Mouse (Mus musculus) neural tube, embryonic 14.5 days (tissue): ENCODE results near the gene Antxrl. TPM values are rescaled to one million over a fixed set of nuclear protein-coding genes. Genes with fewer than 3 reads are reported as not detected.
A peak's percentile ranks its signal among the peaks of the same experiment; 100 is the strongest.

Experiments used
- ATAC-seq: fragments of 200-750 bp; cut with Nextera tagmentation; 2 replicates; pipeline ENCODE4 v1.8.0; 2017; ENCODE audit warnings: low read depth, mild to moderate bottlenecking, moderate TSS enrichment, moderate library complexity
- H3K27ac ChIP-seq: fragments of 300-500 bp; sonication (generic); 2 replicates; pipeline ENCODE4 v1.5.1; 2014; ENCODE audit warnings: low read depth, mild to moderate bottlenecking, control low read depth, low read length, moderate library complexity, mixed read lengths
- H3K27me3 ChIP-seq: fragments of 300-500 bp; sonication (generic); 2 replicates; pipeline ENCODE4 v1.6.1; 2014; ENCODE audit warnings: low read length; ENCODE audit not compliant: control insufficient read depth, insufficient read depth
- H3K36me3 ChIP-seq: fragments of 300-500 bp; sonication (generic); 2 replicates; pipeline ENCODE4 v1.6.1; 2014; ENCODE audit warnings: low read length, mixed read lengths; ENCODE audit not compliant: control insufficient read depth, insufficient read depth
- H3K4me1 ChIP-seq: fragments of 300-500 bp; sonication (generic); 2 replicates; pipeline ENCODE4 v1.6.1; 2014; ENCODE audit warnings: low read length; ENCODE audit not compliant: control insufficient read depth, insufficient read depth
- H3K4me2 ChIP-seq: fragments of 300-500 bp; sonication (generic); 2 replicates; pipeline ENCODE4 v1.6.1; 2014; ENCODE audit warnings: mild to moderate bottlenecking, low read depth, low read length, control low read depth
- H3K4me3 ChIP-seq: fragments of 300-500 bp; sonication (generic); 2 replicates; pipeline ENCODE4 v1.5.1; 2014; ENCODE audit warnings: low read depth, low read length, control low read depth, mixed read lengths
- H3K9ac ChIP-seq: fragments of 300-500 bp; sonication (generic); replicated peaks from 2 replicates; pipeline ENCODE4 v1.6.1; 2014; ENCODE audit warnings: low read depth, mild to moderate bottlenecking, control low read depth, low read length, mixed read lengths
- H3K9me3 ChIP-seq: fragments of 300-500 bp; sonication (generic); 2 replicates; pipeline ENCODE4 v1.6.1; 2016; ENCODE audit warnings: low read length; ENCODE audit not compliant: control insufficient read depth
- WGBS: fragments of 180-500 bp; shearing (Covaris S2); extraction: QIAGEN DNeasy Blood & Tissue Kit; methylation state at CpG from one replicate; pipeline ENCODE4 v1.1.7; 2014; 5-methylcytosine and 5-hydroxymethylcytosine counted together
- polyA plus RNA-seq: library from polyadenylated mRNA; unstranded; fragments of >200 nt; fragmentation: Nextera tagmentation; extraction: Ambion mirVana; gene quantifications from 2 replicates; pipeline ENCODE4 v1.2.1, GENCODE M21; 2014

Gene Antxrl
- polyA plus RNA-seq, 1 experiment from 2014 or later = not detected

DNA sequence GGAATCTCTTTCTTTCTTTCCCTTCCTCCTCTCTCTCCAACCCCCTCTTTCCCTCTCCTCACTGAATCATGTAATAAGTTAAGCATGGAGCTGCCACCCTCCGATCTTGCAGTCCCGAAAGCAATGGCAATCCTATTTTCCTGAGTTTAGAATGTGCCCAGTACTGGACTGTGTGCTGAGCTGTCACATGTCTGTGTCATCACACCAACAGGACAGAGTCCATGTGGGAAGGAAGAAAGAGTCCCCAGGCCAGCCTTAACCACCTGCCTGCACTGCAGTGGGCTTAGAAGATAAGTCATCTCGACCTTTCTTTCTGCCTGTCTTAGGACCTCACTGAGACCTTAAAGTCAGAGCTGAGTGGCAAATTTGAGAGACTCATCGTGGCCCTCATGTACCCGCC lies 39.0 kb downstream of the Antxrl start:
- Histone ChIP-seq H3K36me3 (no peaks in the 10 kb centered on the region), H3K4me2 (no peak overlapping the region), H3K9ac (no peak overlapping the region), H3K4me1 (no peaks in the 10 kb centered on the region), H3K27me3 (no peaks in the 10 kb centered on the region), H3K4me3 (no peak overlapping the region), H3K27ac (no peak overlapping the region), H3K9me3 (no peaks in the 10 kb centered on the region)
- ATAC-seq = no peak
- WGBS = 90% methylated on average over 5 of the region's 5 CpGs

GRCm38 (mm10) chr14:34092856-34093255 lies 40.3 kb downstream of the Antxrl start:
- Histone ChIP-seq H3K4me3 (no peak overlapping the region), H3K9me3 (no peaks in the 10 kb centered on the region), H3K9ac (no peak overlapping the region), H3K4me2 (no peak overlapping the region), H3K36me3 (no peaks in the 10 kb centered on the region), H3K27ac (no peak overlapping the region), H3K27me3 (no peaks in the 10 kb centered on the region), H3K4me1 (no peaks in the 10 kb centered on the region)
- no peak for ATAC-seq
- WGBS = 95% methylated on average over 1 of the region's 1 CpGs

- no peaks in the 10 kb centered on the region for H3K4me1 ChIP-seq
- H3K9me3 ChIP-seq = no peaks in the 10 kb centered on the region
- H3K27ac ChIP-seq = no peak overlapping the region
- 79% methylated on average over 5 of the region's 5 CpGs for WGBS
- ATAC-seq = no peak
- no peaks in the 10 kb centered on the region for H3K36me3 ChIP-seq
- no peaks in the 10 kb centered on the region for H3K27me3 ChIP-seq
- no peak overlapping the region for H3K9ac ChIP-seq
- no peak overlapping the region for H3K4me2 ChIP-seq
- H3K4me3 ChIP-seq = no peak overlapping the region
These were observed 43.7 kb downstream of the Antxrl start for GRCm38 (mm10) chr14:34096161-34096560.

DNA sequence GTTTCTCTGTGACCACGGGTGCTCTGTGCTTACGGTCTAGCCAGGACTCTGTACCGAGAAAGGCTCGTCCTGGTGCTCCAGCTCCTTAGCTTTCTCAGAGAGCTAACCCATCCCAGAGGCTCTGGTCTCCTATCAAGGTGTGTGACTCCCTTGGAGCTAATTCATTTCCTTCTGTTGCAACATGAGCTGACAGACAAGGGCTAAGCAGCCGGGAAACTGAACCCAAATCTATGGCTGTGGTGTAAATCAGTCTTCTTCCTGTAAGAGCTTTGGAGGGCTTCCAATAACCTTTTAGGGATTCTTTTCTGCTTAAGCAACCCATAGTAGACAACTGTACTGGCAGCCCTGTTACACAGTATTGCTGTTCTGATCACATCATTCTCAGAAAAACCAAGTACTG lies 50.1 kb downstream of the Antxrl start, which contains the start of gene A630023A22Rik:
A630023A22Rik (minus strand) TSS at position 154 of the 400 bp plus-strand sequence.
- Histone ChIP-seq H3K4me1 (no peaks in the 10 kb centered on the region), H3K9me3 (no peaks in the 10 kb centered on the region), H3K4me3 (no peak within 1 kb of the TSS), H3K36me3 (no peaks in the 10 kb centered on the region), H3K4me2 (no peak within 1 kb of the TSS), H3K27me3 (no peaks in the 10 kb centered on the region), H3K9ac (no peak within 1 kb of the TSS), H3K27ac (no peak within 1 kb of the TSS)
- no peak for ATAC-seq
- WGBS = 71% methylated on average over 5 of the region's 5 CpGs

- H3K9me3 ChIP-seq = no peaks in the 10 kb centered on the region
- H3K27ac ChIP-seq = no peak overlapping the region
- H3K9ac ChIP-seq = no peak overlapping the region
- H3K4me3 ChIP-seq = no peak overlapping the region
- H3K4me1 ChIP-seq = no peaks in the 10 kb centered on the region
- H3K4me2 ChIP-seq = no peak overlapping the region
- no peaks in the 10 kb centered on the region for H3K36me3 ChIP-seq
- ATAC-seq = no peak
- 83% methylated on average over 3 of the region's 3 CpGs for WGBS
- H3K27me3 ChIP-seq = no peaks in the 10 kb centered on the region
These were observed 51.3 kb downstream of the Antxrl start for GRCm38 (mm10) chr14:34103855-34104254.

GRCm38 (mm10) chr14:34104892-34105291 lies 52.4 kb downstream of the Antxrl start:
- Histone ChIP-seq H3K9ac (no peak overlapping the region), H3K4me1 (no peaks in the 10 kb centered on the region)
- 0 out of 2 replicates have a peak, but pooled peaks have one; percentile 51 for ATAC-seq

DNA sequence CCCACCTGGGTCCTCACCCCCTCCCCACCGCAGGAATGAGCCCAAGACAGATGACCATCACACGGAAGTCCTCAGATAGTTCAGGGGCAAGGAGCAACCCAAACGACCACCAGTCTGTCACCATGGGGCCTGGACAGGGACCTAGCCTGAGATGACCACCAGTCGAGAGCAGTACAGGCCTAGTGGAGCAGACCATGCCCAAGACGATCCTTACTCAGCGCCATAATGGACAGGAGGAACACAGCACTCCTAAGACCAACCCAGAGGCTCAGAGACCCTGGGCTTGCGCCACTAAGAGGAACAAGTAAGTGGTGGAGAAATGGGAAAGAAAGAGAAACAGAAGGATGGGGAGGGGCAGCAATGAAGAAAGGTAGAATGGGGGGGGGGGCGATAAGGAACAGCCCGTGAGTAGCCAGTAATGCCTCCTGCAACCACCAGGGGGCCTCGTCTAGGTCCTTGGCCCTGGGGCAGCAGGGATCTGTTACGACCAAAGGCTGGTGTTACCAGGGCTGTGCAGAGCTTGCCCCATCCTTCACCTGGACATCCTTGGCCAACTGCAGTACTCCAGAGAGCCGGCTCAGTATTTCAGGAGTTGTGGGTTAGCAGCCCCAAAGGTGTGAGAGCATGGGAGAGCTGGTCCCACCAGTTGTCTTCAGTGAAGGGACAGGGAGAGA lies 54.0 kb downstream of the Antxrl start:
- no peaks in the 10 kb centered on the region for H3K36me3 ChIP-seq
- ATAC-seq = no peak

More at GRCm38 (mm10) chr14:34104892-34105291, 52.4 kb downstream of the Antxrl start:
- WGBS = 24% methylated on average over 8 of the region's 8 CpGs
- Histone ChIP-seq H3K4me3 (no peak overlapping the region), H3K27ac (no peak overlapping the region), H3K4me2 (no peak overlapping the region), H3K9me3 (no peaks in the 10 kb centered on the region), H3K36me3 (no peaks in the 10 kb centered on the region), H3K27me3 (no peaks in the 10 kb centered on the region)

GRCm38 (mm10) chr14:34107594-34107993 lies 55.1 kb downstream of the Antxrl start:
- no peak overlapping the region for H3K4me3 ChIP-seq
- no peak overlapping the region for H3K4me2 ChIP-seq
- no peak overlapping the region for H3K27ac ChIP-seq
- H3K9me3 ChIP-seq = no peaks in the 10 kb centered on the region
- no peaks in the 10 kb centered on the region for H3K27me3 ChIP-seq
- H3K4me1 ChIP-seq = no peaks in the 10 kb centered on the region
- no peak overlapping the region for H3K9ac ChIP-seq
- 81% methylated on average over 4 of the region's 4 CpGs for WGBS
- no peaks in the 10 kb centered on the region for H3K36me3 ChIP-seq
- ATAC-seq = no peak

More for the DNA sequence above, 54.0 kb downstream of the Antxrl start:
- H3K9ac ChIP-seq = no peak overlapping the region
- H3K27me3 ChIP-seq = no peaks in the 10 kb centered on the region
- no peak overlapping the region for H3K27ac ChIP-seq
- WGBS = 63% methylated on average over 11 of the region's 12 CpGs
- no peaks in the 10 kb centered on the region for H3K4me1 ChIP-seq
- no peak overlapping the region for H3K4me3 ChIP-seq
- no peak overlapping the region for H3K4me2 ChIP-seq
- H3K9me3 ChIP-seq = no peaks in the 10 kb centered on the region

- no peaks in the 10 kb centered on the region for H3K9me3 ChIP-seq
- H3K27me3 ChIP-seq = no peaks in the 10 kb centered on the region
- H3K4me2 ChIP-seq = no peak overlapping the region
- H3K4me3 ChIP-seq = no peak overlapping the region
- no peak for ATAC-seq
- no peak overlapping the region for H3K9ac ChIP-seq
- no peaks in the 10 kb centered on the region for H3K36me3 ChIP-seq
- H3K27ac ChIP-seq = no peak overlapping the region
- H3K4me1 ChIP-seq = no peaks in the 10 kb centered on the region
- WGBS = 92% methylated on average over 4 of the region's 4 CpGs
These were observed 61.8 kb downstream of the Antxrl start for GRCm38 (mm10) chr14:34114311-34114710.
